Mouse (Mus musculus): Measurements from ENCODE around the gene Speer4c. TPM values are rescaled to one million over a fixed set of nuclear protein-coding genes. Genes with fewer than 3 reads are reported as not detected.
A peak's percentile ranks its signal among the peaks of the same experiment; 100 is the strongest.
"Not testable (repeated sequence)": the region's sequence is repeated elsewhere in the genome, so short reads cannot be mapped to it uniquely, and the experiment has no call there.

Speer4c gene
- polyA plus RNA-seq (2015; fragmentation: Nextera tagmentation; extraction: Ambion mirVana), result not detected in 2 replicates

DNA sequence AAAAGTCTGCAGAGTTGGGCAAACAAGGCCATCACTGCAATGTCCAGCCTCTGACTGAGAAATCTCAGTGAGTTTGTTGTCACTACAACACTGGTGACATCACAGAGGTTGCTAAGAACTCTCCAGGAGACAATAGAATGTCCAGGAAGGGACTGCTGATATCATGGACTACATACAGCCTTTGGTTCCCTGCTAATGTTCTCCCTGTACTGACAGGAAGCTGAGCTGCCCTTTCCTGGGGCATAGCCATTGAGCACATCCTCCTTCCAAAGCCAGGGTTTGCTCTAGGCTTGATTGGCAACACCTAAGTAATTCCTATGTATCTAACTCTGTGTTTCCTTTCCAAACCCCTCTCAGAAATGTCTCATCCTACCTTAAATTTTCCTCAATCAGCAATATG is at the start of gene Speer4c:
Speer4c (minus strand) TSS at position 101 of the 400 bp plus-strand sequence.
- not testable (repeated sequence) for H3K4me1 ChIP-seq; H3K9ac ChIP-seq; H3K27ac ChIP-seq; ATAC-seq (replicated peaks; ENCODE audit: low FRiP score); H3K4me2 ChIP-seq; H3K27me3 ChIP-seq; H3K4me3 ChIP-seq (replicated peaks); H3K9me3 ChIP-seq (replicated peaks); H3K36me3 ChIP-seq

GRCm38 (mm10) chr5:15747478-15748255 is 33.6 kb upstream of the Speer4c start:
- 78% methylated on average over 4 of the region's 4 CpGs for WGBS
- Histone ChIP-seq H3K4me3 (replicated peaks) (no peak overlapping the region), H3K4me1 (no peaks in the 10 kb centered on the region), H3K27ac (no peak overlapping the region), H3K27me3 (no peaks in the 10 kb centered on the region), H3K36me3 (no peaks in the 10 kb centered on the region), H3K9ac (no peak overlapping the region), H3K4me2 (no peak overlapping the region), H3K9me3 (replicated peaks) (no peaks in the 10 kb centered on the region)
- peak; percentile 43; the same call in 1 of the 2 replicates for ATAC-seq (replicated peaks; ENCODE audit: low FRiP score)

GRCm38 (mm10) chr5:15734097-15734867 is 20.2 kb upstream of the Speer4c start:
- no peaks in the 10 kb centered on the region for H3K36me3 ChIP-seq
- H3K27me3 ChIP-seq, result no peaks in the 10 kb centered on the region
- H3K27ac ChIP-seq, result no peak overlapping the region; the same call in 1 of the 2 replicates
- H3K4me1 ChIP-seq, result no peaks in the 10 kb centered on the region
- WGBS, result 50% methylated on average over 3 of the region's 3 CpGs
- H3K4me3 ChIP-seq (replicated peaks), result no peak overlapping the region
- H3K4me2 ChIP-seq, result no peak overlapping the region
- H3K9me3 ChIP-seq (replicated peaks), result no peaks in the 10 kb centered on the region
- H3K9ac ChIP-seq, result no peak overlapping the region
- ATAC-seq (replicated peaks; ENCODE audit: low FRiP score), result peak; percentile 83

- not testable (repeated sequence) for H3K4me1 ChIP-seq; H3K27me3 ChIP-seq; H3K27ac ChIP-seq; H3K4me3 ChIP-seq (replicated peaks); H3K36me3 ChIP-seq; H3K9ac ChIP-seq; H3K9me3 ChIP-seq (replicated peaks); H3K4me2 ChIP-seq; ATAC-seq (replicated peaks; ENCODE audit: low FRiP score)
- 26% methylated on average over 5 of the region's 5 CpGs for WGBS
These were observed 11.2 kb downstream of the Speer4c start for GRCm38 (mm10) chr5:15702891-15703290.

DNA sequence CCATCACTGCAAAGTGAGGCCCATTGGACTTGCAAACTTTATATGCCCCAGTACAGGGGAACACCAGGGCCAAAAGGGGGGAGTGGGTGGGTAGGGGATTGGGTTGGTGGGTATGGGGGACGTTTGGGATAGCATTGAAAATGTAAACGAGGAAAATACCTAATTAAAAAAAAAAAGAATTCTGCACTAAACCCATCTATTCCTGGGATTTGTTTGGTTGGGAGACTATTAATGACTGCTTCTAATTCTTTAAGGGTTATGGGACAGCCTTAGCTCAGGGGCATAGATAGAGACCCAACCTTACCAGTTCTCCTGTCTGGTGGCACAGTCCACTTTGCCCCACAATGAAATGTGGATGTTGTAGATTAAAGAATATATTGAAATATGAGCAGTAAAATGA is 16.4 kb downstream of the Speer4c start:
- WGBS, result 43% methylated on average over 2 of the region's 2 CpGs
- not testable (repeated sequence) for H3K27me3 ChIP-seq; H3K9ac ChIP-seq; H3K27ac ChIP-seq; H3K4me1 ChIP-seq; H3K4me2 ChIP-seq; H3K9me3 ChIP-seq (replicated peaks); H3K4me3 ChIP-seq (replicated peaks); ATAC-seq (replicated peaks; ENCODE audit: low FRiP score); H3K36me3 ChIP-seq

- H3K4me1 ChIP-seq; H3K36me3 ChIP-seq; H3K9ac ChIP-seq; H3K27ac ChIP-seq; ATAC-seq (replicated peaks; ENCODE audit: low FRiP score); H3K27me3 ChIP-seq; H3K4me2 ChIP-seq; H3K4me3 ChIP-seq (replicated peaks): not testable (repeated sequence)
- WGBS, result 76% methylated on average over 4 of the region's 4 CpGs
- H3K9me3 ChIP-seq (replicated peaks), result peaks cover 11% of the 10 kb centered on the region
These were observed 22.2 kb downstream of the Speer4c start for GRCm38 (mm10) chr5:15691849-15692248.

GRCm38 (mm10) chr5:15690822-15691221 is 23.2 kb downstream of the Speer4c start:
- not testable (repeated sequence) for ATAC-seq (replicated peaks; ENCODE audit: low FRiP score); H3K9ac ChIP-seq; H3K27me3 ChIP-seq; H3K36me3 ChIP-seq; H3K4me2 ChIP-seq; H3K4me3 ChIP-seq (replicated peaks); H3K4me1 ChIP-seq; H3K27ac ChIP-seq
- WGBS, result 76% methylated on average over 4 of the region's 4 CpGs
- peaks cover 14% of the 10 kb centered on the region for H3K9me3 ChIP-seq (replicated peaks)

DNA sequence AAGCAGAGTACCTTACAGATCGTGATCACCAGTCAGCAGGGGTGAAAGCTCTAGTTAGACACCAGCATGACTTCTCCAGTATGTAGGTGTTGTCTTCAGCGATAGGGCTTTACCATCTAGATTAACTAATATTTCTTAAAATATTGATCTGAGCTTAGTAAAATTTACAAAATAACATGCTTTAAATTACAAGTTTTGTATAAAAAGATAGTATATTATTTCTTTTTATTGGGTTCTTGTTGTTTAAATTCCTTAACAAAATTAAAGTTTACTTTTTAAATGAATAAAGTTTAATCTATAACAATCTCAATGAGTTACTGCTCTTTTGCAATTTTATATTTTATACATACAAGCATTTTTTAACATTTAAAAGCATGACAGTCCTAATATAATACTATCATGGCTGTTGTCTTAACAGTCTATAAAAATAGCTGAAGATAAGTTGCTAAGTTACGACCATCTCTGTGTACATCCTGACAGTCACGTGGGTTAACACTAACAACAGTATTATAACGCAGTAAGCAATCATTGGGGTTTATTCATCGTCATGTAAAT is 24.3 kb downstream of the Speer4c start:
- H3K27me3 ChIP-seq; H3K27ac ChIP-seq; H3K4me3 ChIP-seq (replicated peaks); H3K9ac ChIP-seq; H3K4me1 ChIP-seq; H3K36me3 ChIP-seq; H3K4me2 ChIP-seq: not testable (repeated sequence)
- peaks cover 18% of the 10 kb centered on the region for H3K9me3 ChIP-seq (replicated peaks)
- ATAC-seq (replicated peaks; ENCODE audit: low FRiP score), result peak; percentile 95
- WGBS, result 75% methylated on average over 6 of the region's 6 CpGs

DNA sequence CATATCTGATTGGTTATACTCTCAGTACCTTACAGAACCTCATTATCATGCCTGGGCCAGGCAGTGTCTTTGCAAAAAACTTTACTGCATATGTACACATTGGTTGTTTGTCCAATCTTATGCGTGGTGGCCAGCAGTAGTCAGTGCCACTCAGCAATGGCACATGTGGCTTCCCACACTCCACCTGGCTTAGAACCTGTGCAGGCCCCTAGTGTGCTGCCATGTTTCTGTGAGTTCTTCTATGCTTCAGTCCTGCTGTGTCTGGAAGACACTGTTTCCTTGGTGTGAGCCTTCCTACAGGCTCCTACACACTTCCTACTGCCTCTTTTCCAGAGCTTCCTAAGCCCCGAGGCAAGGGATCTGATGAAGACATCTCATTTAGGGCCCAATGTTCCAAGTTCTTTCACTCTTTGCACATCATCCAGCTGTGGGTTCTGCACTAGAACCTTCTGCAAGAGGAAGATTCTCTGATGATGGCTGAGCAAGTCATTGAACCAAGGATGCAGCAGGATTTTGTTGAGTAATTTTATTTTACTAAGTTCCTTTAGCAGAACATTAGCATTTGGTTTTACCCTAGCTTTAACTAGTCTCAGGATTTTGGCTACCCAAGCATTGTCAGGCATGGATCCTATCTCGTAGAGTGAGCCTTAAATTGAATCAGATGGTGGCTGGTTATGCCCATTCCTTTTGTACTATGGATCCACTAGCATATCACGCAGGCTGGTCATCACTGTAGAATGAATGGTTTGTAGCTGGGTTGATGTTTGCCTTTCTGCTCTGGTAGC is 25.0 kb downstream of the Speer4c start:
- not testable (repeated sequence) for H3K36me3 ChIP-seq
- WGBS, result 65% methylated on average over 4 of the region's 4 CpGs

GRCm38 (mm10) chr5:15681301-15682035 is 32.6 kb downstream of the Speer4c start:
- peaks cover 16% of the 10 kb centered on the region for H3K9me3 ChIP-seq (replicated peaks)
- H3K4me2 ChIP-seq; H3K27me3 ChIP-seq; H3K4me3 ChIP-seq (replicated peaks); H3K36me3 ChIP-seq; H3K4me1 ChIP-seq; H3K9ac ChIP-seq; H3K27ac ChIP-seq: not testable (repeated sequence)
- peak; percentile 71 for ATAC-seq (replicated peaks; ENCODE audit: low FRiP score)
- 77% methylated on average over 8 of the region's 10 CpGs for WGBS

More for the DNA sequence above, 25.0 kb downstream of the Speer4c start:
- H3K4me3 ChIP-seq (replicated peaks); H3K27ac ChIP-seq; H3K27me3 ChIP-seq; H3K4me1 ChIP-seq; H3K4me2 ChIP-seq; H3K9ac ChIP-seq: not testable (repeated sequence)
- peak; percentile 88 for ATAC-seq (replicated peaks; ENCODE audit: low FRiP score)
- peaks cover 19% of the 10 kb centered on the region for H3K9me3 ChIP-seq (replicated peaks)

All from kidney, embryonic 15.5 days (tissue).